15 mouse cellular contexts compared by ENCODE assay signal in the genomic region with DNA sequence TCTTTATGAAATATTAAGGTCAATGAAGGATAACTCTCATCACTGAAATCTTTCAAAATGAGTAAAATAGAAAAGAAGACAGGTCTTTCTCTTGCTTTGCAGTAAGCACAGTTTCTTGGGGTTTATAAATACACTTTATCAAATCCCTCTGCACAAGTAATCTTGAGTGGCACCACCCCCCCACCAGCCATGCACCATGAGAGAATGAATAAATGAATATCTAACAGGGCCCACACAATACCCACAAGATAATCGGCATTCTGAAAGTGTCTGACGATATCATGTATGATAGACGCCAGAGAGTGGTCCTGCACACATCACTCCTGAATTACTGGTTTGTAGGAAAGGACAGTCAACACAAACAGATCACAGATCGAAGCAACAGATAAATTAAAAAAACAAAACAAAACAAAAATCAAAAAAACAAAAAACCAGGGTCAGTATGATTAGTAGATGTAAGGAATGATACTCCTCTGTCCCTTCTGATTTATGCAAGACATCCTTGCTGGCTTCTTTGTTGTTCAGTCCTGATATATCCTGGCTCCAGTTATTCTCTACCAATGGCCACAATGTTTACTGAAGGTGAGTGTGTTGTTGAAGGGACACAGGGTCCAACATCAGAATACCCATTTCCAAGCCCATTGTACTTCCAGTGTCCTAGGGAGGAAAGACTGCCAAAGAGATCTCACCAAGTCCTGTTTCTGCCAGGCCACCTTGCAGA.
DNase-seq lines count a peak whose midpoint lies in the region; ATAC-seq and TF ChIP-seq lines count a peak whose summit lies in the region.
"Had no signal": no experiment of that assay in that cellular context is flagged by ENCODE, and none has a peak within 500 bp of the region (broad histone marks: within the 10 kb centered on the region; RNA-seq: fewer than 3 reads in every experiment).

No protein-coding gene starts in this region.

- H3K27me3 ChIP-seq in embryonic facial prominence, embryonic 11.5 days (ENCODE audit: control insufficient read depth, insufficient read depth, low read length) = no peaks in the 10 kb centered on the region
- H3K27me3 ChIP-seq in forebrain, postnatal 0 days (ENCODE audit: insufficient read depth, low read length) = no peaks in the 10 kb centered on the region
- no peaks in the 10 kb centered on the region for H3K27me3 ChIP-seq in midbrain, embryonic 13.5 days

- 84% methylated on average over 4 of the region's 4 CpGs for WGBS in embryonic facial prominence, embryonic 11.5 days
- 42% methylated on average over 4 of the region's 4 CpGs for WGBS in forebrain, postnatal 0 days
- 22% methylated on average over 4 of the region's 4 CpGs for WGBS in midbrain, embryonic 13.5 days

- peak; percentile 83 for DNase-seq in brain, embryonic 14.5 days (ENCODE audit: low read depth)
- no peak for DNase-seq in embryonic facial prominence, embryonic 11.5 days (ENCODE audit: low spot score)
- DNase-seq in forebrain, postnatal 0 days = no peak
- DNase-seq in adipocyte (ENCODE audit: low spot score) = no peak
- DNase-seq in heart, postnatal 4 days = no peak
- no peak for DNase-seq in T-cell, adult 2 months (ENCODE audit: low spot score)
- DNase-seq in heart, adult 18-20 months = no peak
- DNase-seq: adrenal gland, adult 8-10 months; cerebellum, adult 9-10 months; gastrocnemius, postnatal 14 days; lung, postnatal 36 days had no signal

- H3K9ac ChIP-seq in embryonic facial prominence, embryonic 11.5 days (replicated peaks; ENCODE audit: low read length) = no peak overlapping the region
- no peak overlapping the region for H3K9ac ChIP-seq in forebrain, postnatal 0 days
- no peak overlapping the region for H3K9ac ChIP-seq in midbrain, embryonic 13.5 days (replicated peaks)

- no peaks in the 10 kb centered on the region for H3K4me1 ChIP-seq in embryonic facial prominence, embryonic 11.5 days (ENCODE audit: control insufficient read depth, insufficient read depth, low read length)
- H3K4me1 ChIP-seq in forebrain, postnatal 0 days (ENCODE audit: insufficient read depth) = no peaks in the 10 kb centered on the region; the same call in 1 of the 2 replicates
- peaks cover 21% of the 10 kb centered on the region for H3K4me1 ChIP-seq in midbrain, embryonic 13.5 days (replicated peaks)

- TF ChIP-seq CTCF in brain, embryonic 14.5 days (IDR thresholded peaks at IDR 0.05; ENCODE audit: borderline replicate concordance, extremely low read depth, insufficient read depth, insufficient read length) = no peak
- no peak for TF ChIP-seq CTCF in forebrain, postnatal 0 days (IDR thresholded peaks at IDR 0.05; ENCODE audit: low read depth)

- no peaks in the 10 kb centered on the region for H3K36me3 ChIP-seq in embryonic facial prominence, embryonic 11.5 days (replicated peaks; ENCODE audit: control insufficient read depth, insufficient read depth, low read depth, low read length)
- H3K36me3 ChIP-seq in forebrain, postnatal 0 days (ENCODE audit: insufficient read depth) = no peaks in the 10 kb centered on the region
- no peaks in the 10 kb centered on the region for H3K36me3 ChIP-seq in midbrain, embryonic 13.5 days
- H3K36me3 ChIP-seq: G1E had no signal

- TF ChIP-seq POLR2A in brain, embryonic 14.5 days (IDR thresholded peaks at IDR 0.05; ENCODE audit: borderline replicate concordance, extremely low read depth, insufficient read depth, insufficient read length, poor library complexity, severe bottlenecking) = no peak

- H3K9me3 ChIP-seq in embryonic facial prominence, embryonic 11.5 days (replicated peaks; ENCODE audit: control insufficient read depth, low read length) = no peaks in the 10 kb centered on the region
- H3K9me3 ChIP-seq in forebrain, postnatal 0 days (ENCODE audit: low read length) = no peaks in the 10 kb centered on the region
- H3K9me3 ChIP-seq in midbrain, embryonic 13.5 days = no peaks in the 10 kb centered on the region
- H3K9me3 ChIP-seq: G1E had no signal

- no peak overlapping the region for H3K4me2 ChIP-seq in embryonic facial prominence, embryonic 11.5 days (ENCODE audit: low read depth, low read length)
- H3K4me2 ChIP-seq in forebrain, postnatal 0 days (ENCODE audit: low read depth) = no peak overlapping the region
- no peak overlapping the region for H3K4me2 ChIP-seq in midbrain, embryonic 13.5 days (replicated peaks)

- no peak overlapping the region for H3K27ac ChIP-seq in embryonic facial prominence, embryonic 11.5 days (replicated peaks; ENCODE audit: low read depth, low read length)
- peak overlapping the region; percentile 71 for H3K27ac ChIP-seq in forebrain, postnatal 0 days (ENCODE audit: low read depth, low read length)
- peak overlapping the region; percentile 85 for H3K27ac ChIP-seq in midbrain, embryonic 13.5 days
- H3K27ac ChIP-seq: stomach, postnatal 0 days had no signal

- 0 out of 2 replicates have a peak, but pooled peaks have one; percentile 48 for ATAC-seq in embryonic facial prominence, embryonic 11.5 days (replicated peaks; ENCODE audit: insufficient number of reproducible peaks, low FRiP score, low TSS enrichment, low read depth)
- peak; percentile 62; the same call in 1 of the 2 replicates for ATAC-seq in forebrain, postnatal 0 days
- peak; percentile 89 for ATAC-seq in midbrain, embryonic 13.5 days
- ATAC-seq: inflammation-experienced regulatory T-cells, adult 6 months had no signal

- H3K4me3 ChIP-seq in embryonic facial prominence, embryonic 11.5 days (ENCODE audit: low read depth, low read length) = no peak overlapping the region
- H3K4me3 ChIP-seq in forebrain, postnatal 0 days (ENCODE audit: low read depth, low read length) = no peak overlapping the region
- no peak overlapping the region for H3K4me3 ChIP-seq in midbrain, embryonic 13.5 days (replicated peaks)
